ENCODE assay signal across 11 mouse cellular contexts in genomic region chr19:6063081-6063480, GRCm38 (mm10). TPM values are rescaled to one million over a fixed set of nuclear protein-coding genes. Genes with fewer than 3 reads are reported as not detected.
A peak's percentile ranks its signal among the peaks of the same experiment; 100 is the strongest.
DNase-seq lines count a peak whose midpoint lies in the region; ATAC-seq and TF ChIP-seq lines count a peak whose summit lies in the region.
"Had no signal": no experiment of that assay in that cellular context is flagged by ENCODE, and none has a peak within 500 bp of the region (broad histone marks: within the 10 kb centered on the region; RNA-seq: fewer than 3 reads in every experiment).

No protein-coding gene starts in this region.

- H3K27ac ChIP-seq in hindbrain, embryonic 10.5 days: no peak overlapping the region
- no peak overlapping the region for H3K27ac ChIP-seq in hindbrain, embryonic 11.5 days (ENCODE audit: low read depth, low read length)
- H3K27ac ChIP-seq in testis, adult 2 months (ENCODE audit: control insufficient read depth, insufficient read depth, low read depth, low read length): no peak overlapping the region
- no peak overlapping the region for H3K27ac ChIP-seq in limb, embryonic 13.5 days
- no peak overlapping the region for H3K27ac ChIP-seq in stomach, embryonic 15.5 days

- no peak for TF ChIP-seq POLR2A in testis, adult 2 months (IDR thresholded peaks at IDR 0.05; ENCODE audit: control insufficient read depth, low read depth, low read length)

- DNase-seq in hindbrain, embryonic 10.5 days (ENCODE audit: low spot score): no peak
- DNase-seq in hindbrain, embryonic 11.5 days (ENCODE audit: low spot score): no peak
- no peak for DNase-seq in testis, postnatal 14 days (ENCODE audit: low spot score)
- no peak for DNase-seq in thymus, adult 18-20 months
- no peak for DNase-seq in c-Kit-positive CD71-positive TER-119-positive erythroid progenitor cells, embryonic 14.5 days (ENCODE audit: low spot score)
- DNase-seq: lung, adult 18-20 months; thymus, postnatal 25 days had no signal

- 95% methylated on average over 6 of the region's 6 CpGs for WGBS in hindbrain, embryonic 10.5 days
- 97% methylated on average over 6 of the region's 6 CpGs for WGBS in hindbrain, embryonic 11.5 days
- WGBS in limb, embryonic 13.5 days: 89% methylated on average over 6 of the region's 6 CpGs
- WGBS in stomach, embryonic 15.5 days: 93% methylated on average over 6 of the region's 6 CpGs

- TF ChIP-seq CTCF in testis, adult 2 months (IDR thresholded peaks at IDR 0.05; ENCODE audit: control insufficient read depth, insufficient read depth, insufficient replicate concordance, low read depth, low read length): no peak

- no peak for ATAC-seq in hindbrain, embryonic 11.5 days (ENCODE audit: low FRiP score)
- ATAC-seq in limb, embryonic 13.5 days (ENCODE audit: low FRiP score, low read depth): no peak
- no peak for ATAC-seq in stomach, embryonic 15.5 days (ENCODE audit: insufficient read depth, low FRiP score, low read depth)

- H3K36me3 ChIP-seq in hindbrain, embryonic 10.5 days: peaks cover 32% of the 10 kb centered on the region
- peaks cover 3% of the 10 kb centered on the region for H3K36me3 ChIP-seq in hindbrain, embryonic 11.5 days (ENCODE audit: control insufficient read depth, insufficient read depth, low read length)
- H3K36me3 ChIP-seq in testis, adult 2 months (ENCODE audit: control insufficient read depth, insufficient read depth, low read length): no peaks in the 10 kb centered on the region
- H3K36me3 ChIP-seq in limb, embryonic 13.5 days: peaks cover 18% of the 10 kb centered on the region
- peaks cover 3% of the 10 kb centered on the region; the same call in 1 of the 2 replicates for H3K36me3 ChIP-seq in stomach, embryonic 15.5 days

- no peak overlapping the region for H3K4me2 ChIP-seq in hindbrain, embryonic 11.5 days (replicated peaks; ENCODE audit: low read depth, low read length)
- H3K4me2 ChIP-seq in limb, embryonic 13.5 days (replicated peaks): peak overlapping the region; percentile 100
- H3K4me2 ChIP-seq in stomach, embryonic 15.5 days: peak overlapping the region; percentile 98; the same call in 1 of the 2 replicates

- no peak overlapping the region for H3K9ac ChIP-seq in hindbrain, embryonic 11.5 days (ENCODE audit: low read depth, low read length)
- peak overlapping the region; percentile 97 for H3K9ac ChIP-seq in limb, embryonic 13.5 days
- no peak overlapping the region for H3K9ac ChIP-seq in stomach, embryonic 15.5 days

- peaks cover 60% of the 10 kb centered on the region for H3K4me1 ChIP-seq in hindbrain, embryonic 10.5 days (replicated peaks)
- H3K4me1 ChIP-seq in hindbrain, embryonic 11.5 days (replicated peaks; ENCODE audit: control insufficient read depth, insufficient read depth, low read length): peaks cover 14% of the 10 kb centered on the region
- peaks cover 24% of the 10 kb centered on the region for H3K4me1 ChIP-seq in testis, adult 2 months (ENCODE audit: control insufficient read depth, insufficient read depth, low read length)
- peaks cover 44% of the 10 kb centered on the region for H3K4me1 ChIP-seq in limb, embryonic 13.5 days
- peaks cover 40% of the 10 kb centered on the region for H3K4me1 ChIP-seq in stomach, embryonic 15.5 days

- H3K9me3 ChIP-seq in hindbrain, embryonic 10.5 days: no peaks in the 10 kb centered on the region
- H3K9me3 ChIP-seq in hindbrain, embryonic 11.5 days (ENCODE audit: control insufficient read depth, low read length): no peaks in the 10 kb centered on the region
- H3K9me3 ChIP-seq in limb, embryonic 13.5 days: no peaks in the 10 kb centered on the region
- H3K9me3 ChIP-seq in stomach, embryonic 15.5 days: no peaks in the 10 kb centered on the region

- no peaks in the 10 kb centered on the region for H3K27me3 ChIP-seq in hindbrain, embryonic 10.5 days (ENCODE audit: insufficient read depth, poor library complexity, severe bottlenecking)
- no peaks in the 10 kb centered on the region for H3K27me3 ChIP-seq in hindbrain, embryonic 11.5 days (ENCODE audit: control insufficient read depth, insufficient read depth, low read length)
- no peaks in the 10 kb centered on the region for H3K27me3 ChIP-seq in testis, adult 2 months (ENCODE audit: control insufficient read depth, insufficient read depth, low read length)
- no peaks in the 10 kb centered on the region for H3K27me3 ChIP-seq in limb, embryonic 13.5 days
- H3K27me3 ChIP-seq in stomach, embryonic 15.5 days (replicated peaks): no peaks in the 10 kb centered on the region
- H3K27me3 ChIP-seq: CH12.LX had no signal

- H3K4me3 ChIP-seq in hindbrain, embryonic 10.5 days: peak overlapping the region; percentile 90
- H3K4me3 ChIP-seq in hindbrain, embryonic 11.5 days (ENCODE audit: low read depth, low read length): no peak overlapping the region
- H3K4me3 ChIP-seq in testis, adult 2 months (ENCODE audit: control insufficient read depth, low read depth, low read length): peak overlapping the region; percentile 94
- peak overlapping the region; percentile 88; the same call in 1 of the 2 replicates for H3K4me3 ChIP-seq in limb, embryonic 13.5 days
- peak overlapping the region; percentile 93; the same call in 1 of the 2 replicates for H3K4me3 ChIP-seq in stomach, embryonic 15.5 days (replicated peaks)

RNA-seq across cellular contexts. Expression of gene Znhit2, which starts 2.1 kb away (rescaled TPM):
- polyA plus RNA-seq in hindbrain, embryonic 10.5 days (2016; fragmentation: Nextera tagmentation; extraction: Ambion mirVana): 38.3 and 41.9 TPM in 2 replicates
- polyA plus RNA-seq in hindbrain, embryonic 11.5 days (2014; fragmentation: Nextera tagmentation; extraction: Ambion mirVana): 39.7 and 41.1 TPM in 2 replicates
- polyA plus RNA-seq in testis, adult 2 months (2012; rRNA removed): 742 and 891 TPM in 2 replicates
- 29.0 and 29.8 TPM in 2 replicates for polyA plus RNA-seq in limb, embryonic 13.5 days (2015; fragmentation: Nextera tagmentation; extraction: Ambion mirVana)
- 34.6 and 36.6 TPM in 2 replicates for polyA plus RNA-seq in stomach, embryonic 15.5 days (2015; fragmentation: Nextera tagmentation; extraction: Ambion mirVana)

RNA-seq across cellular contexts. Expression of gene Tm7sf2, which starts 5.1 kb away (rescaled TPM):
- 37.2 and 41.3 TPM in 2 replicates for polyA plus RNA-seq in hindbrain, embryonic 10.5 days (2016; fragmentation: Nextera tagmentation; extraction: Ambion mirVana)
- polyA plus RNA-seq in hindbrain, embryonic 11.5 days (2014; fragmentation: Nextera tagmentation; extraction: Ambion mirVana): 36.0 and 38.1 TPM in 2 replicates
- polyA plus RNA-seq in testis, adult 2 months (2012; rRNA removed): 26.0 and 26.5 TPM in 2 replicates
- 17.4 and 24.0 TPM in 2 replicates for polyA plus RNA-seq in limb, embryonic 13.5 days (2015; fragmentation: Nextera tagmentation; extraction: Ambion mirVana)
- 27.7 and 30.0 TPM in 2 replicates for polyA plus RNA-seq in stomach, embryonic 15.5 days (2015; fragmentation: Nextera tagmentation; extraction: Ambion mirVana)

RNA-seq across cellular contexts. Expression of gene Fau, which starts 5.4 kb away (rescaled TPM):
- polyA plus RNA-seq in hindbrain, embryonic 10.5 days (2016; fragmentation: Nextera tagmentation; extraction: Ambion mirVana): 764 and 815 TPM in 2 replicates
- 749 and 751 TPM in 2 replicates for polyA plus RNA-seq in hindbrain, embryonic 11.5 days (2014; fragmentation: Nextera tagmentation; extraction: Ambion mirVana)
- 605 and 748 TPM in 2 replicates for polyA plus RNA-seq in testis, adult 2 months (2012; rRNA removed)
- polyA plus RNA-seq in limb, embryonic 13.5 days (2015; fragmentation: Nextera tagmentation; extraction: Ambion mirVana): 760 and 823 TPM in 2 replicates
- 625 and 772 TPM in 2 replicates for polyA plus RNA-seq in stomach, embryonic 15.5 days (2015; fragmentation: Nextera tagmentation; extraction: Ambion mirVana)

RNA-seq across cellular contexts. Expression of gene Mrpl49, which starts 5.5 kb away (rescaled TPM):
- 77.8 and 81.7 TPM in 2 replicates for polyA plus RNA-seq in hindbrain, embryonic 10.5 days (2016; fragmentation: Nextera tagmentation; extraction: Ambion mirVana)
- 81.7 and 86.6 TPM in 2 replicates for polyA plus RNA-seq in hindbrain, embryonic 11.5 days (2014; fragmentation: Nextera tagmentation; extraction: Ambion mirVana)
- 9.5 and 9.8 TPM in 2 replicates for polyA plus RNA-seq in testis, adult 2 months (2012; rRNA removed)
- 76.9 and 80.0 TPM in 2 replicates for polyA plus RNA-seq in limb, embryonic 13.5 days (2015; fragmentation: Nextera tagmentation; extraction: Ambion mirVana)
- polyA plus RNA-seq in stomach, embryonic 15.5 days (2015; fragmentation: Nextera tagmentation; extraction: Ambion mirVana): 68.0 and 70.4 TPM in 2 replicates

RNA-seq across cellular contexts. Expression of gene Vps51, which starts 13.9 kb away (rescaled TPM):
- polyA plus RNA-seq in hindbrain, embryonic 10.5 days (2016; fragmentation: Nextera tagmentation; extraction: Ambion mirVana): 70.2 and 74.9 TPM in 2 replicates
- 47.4 and 49.7 TPM in 2 replicates for polyA plus RNA-seq in hindbrain, embryonic 11.5 days (2014; fragmentation: Nextera tagmentation; extraction: Ambion mirVana)
- 48.4 and 52.1 TPM in 2 replicates for polyA plus RNA-seq in testis, adult 2 months (2012; rRNA removed)
- 69.7 and 72.5 TPM in 2 replicates for polyA plus RNA-seq in limb, embryonic 13.5 days (2015; fragmentation: Nextera tagmentation; extraction: Ambion mirVana)
- 69.1 and 70.0 TPM in 2 replicates for polyA plus RNA-seq in stomach, embryonic 15.5 days (2015; fragmentation: Nextera tagmentation; extraction: Ambion mirVana)

Comparison
In these comparisons a context has a peak if more than half of its experiments do, and no peak if none do; other contexts are left out.
1. RNA of gene Znhit2, which starts 2.1 kb away (polyA plus RNA-seq): 742 to 891 TPM in testis, adult 2 months; 38.3 to 41.9 TPM in hindbrain, embryonic 10.5 days, 39.7 to 41.1 TPM in hindbrain, embryonic 11.5 days, 34.6 to 36.6 TPM in stomach, embryonic 15.5 days and 29.0 to 29.8 TPM in limb, embryonic 13.5 days; every median in the first group is over 10 times any median in the second.